Mouse (Mus musculus): ENCODE results near the gene Runx1.

The Runx1 gene

GRCm38 (mm10) chr16:92611641-92612149 lies 214.3 kb downstream of the Runx1 start:
- DNase-seq (ENCODE audit: low spot score), result no peak

GRCm38 (mm10) chr16:92610464-92610863 lies 215.5 kb downstream of the Runx1 start:
- DNase-seq (ENCODE audit: low spot score), result no peak

GRCm38 (mm10) chr16:92609717-92610077 lies 216.3 kb downstream of the Runx1 start:
- DNase-seq (ENCODE audit: low spot score), result no peak

- no peak for DNase-seq (ENCODE audit: low spot score)
These were observed 216.8 kb downstream of the Runx1 start for GRCm38 (mm10) chr16:92609006-92609716.

GRCm38 (mm10) chr16:92608180-92608960 lies 217.6 kb downstream of the Runx1 start:
- no peak for DNase-seq (ENCODE audit: low spot score)

- DNase-seq (ENCODE audit: low spot score), result no peak
These were observed 219.4 kb downstream of the Runx1 start for GRCm38 (mm10) chr16:92606491-92606965.

GRCm38 (mm10) chr16:92605606-92606490 lies 220.1 kb downstream of the Runx1 start:
- no peak for DNase-seq (ENCODE audit: low spot score)

GRCm38 (mm10) chr16:92602504-92602903 lies 223.4 kb downstream of the Runx1 start:
- no peak for DNase-seq (ENCODE audit: low spot score)

GRCm38 (mm10) chr16:92601270-92601826 lies 224.6 kb downstream of the Runx1 start:
- no peak for DNase-seq (ENCODE audit: low spot score)

GRCm38 (mm10) chr16:92599451-92599850 lies 226.5 kb downstream of the Runx1 start:
- no peak for DNase-seq (ENCODE audit: low spot score)

GRCm38 (mm10) chr16:92597655-92598054 lies 228.3 kb downstream of the Runx1 start:
- DNase-seq (ENCODE audit: low spot score), result no peak

GRCm38 (mm10) chr16:92592207-92592606 lies 233.7 kb downstream of the Runx1 start:
- DNase-seq (ENCODE audit: low spot score), result no peak

GRCm38 (mm10) chr16:92591783-92592182 lies 234.2 kb downstream of the Runx1 start:
- no peak for DNase-seq (ENCODE audit: low spot score)

- DNase-seq (ENCODE audit: low spot score), result no peak
These were observed 238.1 kb downstream of the Runx1 start for GRCm38 (mm10) chr16:92587836-92588235.

GRCm38 (mm10) chr16:92581767-92582166 lies 244.2 kb downstream of the Runx1 start:
- DNase-seq (ENCODE audit: low spot score), result no peak

GRCm38 (mm10) chr16:92580981-92581380 lies 245.0 kb downstream of the Runx1 start:
- DNase-seq (ENCODE audit: low spot score), result no peak

GRCm38 (mm10) chr16:92578915-92579653 lies 246.9 kb downstream of the Runx1 start:
- no peak for DNase-seq (ENCODE audit: low spot score)

- DNase-seq (ENCODE audit: low spot score), result no peak
These were observed 248.6 kb downstream of the Runx1 start for GRCm38 (mm10) chr16:92577381-92577780.

GRCm38 (mm10) chr16:92575792-92576191 lies 250.2 kb downstream of the Runx1 start:
- DNase-seq (ENCODE audit: low spot score), result no peak

GRCm38 (mm10) chr16:92573193-92573592 lies 252.8 kb downstream of the Runx1 start:
- peak; percentile 8 for DNase-seq (ENCODE audit: low spot score)

GRCm38 (mm10) chr16:92571246-92571645 lies 254.7 kb downstream of the Runx1 start:
- no peak for DNase-seq (ENCODE audit: low spot score)
